Mouse (Mus musculus) T-cell, adult 2 months (primary cell): ENCODE measurements around the gene Olfr195.
"Not testable (repeated sequence)": the region's sequence is repeated elsewhere in the genome, so short reads cannot be mapped to it uniquely, and the experiment has no call there.

Experiments used
- DNase-seq: peaks from one replicate; pipeline ENCODE4 v3.0.0; 2022; ENCODE audit warnings: low spot score

Gene Olfr195

GRCm38 (mm10) chr16:59146746-59147145 is at the start of gene Olfr195:
Gene Olfr195, plus strand, starts transcription at chr16:59147046.
- no peak for DNase-seq

DNA sequence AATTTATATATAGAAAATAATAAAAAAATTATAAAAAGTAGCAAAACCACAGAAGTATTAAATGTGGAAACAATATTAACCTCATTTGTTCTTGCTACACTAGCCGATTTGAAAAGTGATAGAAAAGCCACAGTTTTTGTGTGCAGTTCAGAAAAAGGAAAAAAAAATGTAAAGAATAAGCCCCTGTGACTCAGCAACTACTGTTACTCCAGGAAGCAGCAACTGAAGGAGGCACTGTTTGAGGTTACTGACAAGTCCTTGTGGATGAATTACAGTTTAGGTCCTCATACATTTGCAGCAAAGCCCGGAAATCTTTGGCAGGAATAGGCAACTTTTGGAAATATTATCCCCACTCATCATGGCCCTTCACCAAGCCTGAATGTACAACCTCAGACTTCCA is 41.5 kb upstream of the Olfr195 start:
- no peak for DNase-seq

DNA sequence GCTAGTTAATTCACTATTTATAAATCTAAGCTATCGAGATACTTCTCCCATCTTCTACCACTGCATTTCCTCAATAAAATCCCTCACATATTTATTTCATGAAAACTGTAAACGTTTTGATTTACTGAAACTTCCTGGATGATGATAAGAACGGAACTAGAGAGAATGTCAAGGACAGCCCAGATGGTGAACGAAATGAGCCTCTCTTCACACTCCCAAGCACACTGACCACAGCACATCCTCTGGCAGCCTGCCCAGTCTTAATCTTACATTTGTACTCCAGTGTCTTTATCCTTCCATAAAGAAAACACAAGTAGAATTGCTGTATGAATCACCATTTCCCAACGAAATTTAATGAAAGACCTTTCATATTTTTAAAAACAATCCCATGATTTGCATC is 38.3 kb upstream of the Olfr195 start:
- not testable (repeated sequence) for DNase-seq

GRCm38 (mm10) chr16:59111781-59112180 is 35.1 kb upstream of the Olfr195 start, which contains the start of gene Olfr193:
Gene Olfr193, minus strand, starts transcription at chr16:59111881.
- no peak for DNase-seq

GRCm38 (mm10) chr16:59120969-59121368 is 25.9 kb upstream of the Olfr195 start, which contains the start of gene Olfr194:
Gene Olfr194, minus strand, starts transcription at chr16:59121069.
- DNase-seq = no peak

DNA sequence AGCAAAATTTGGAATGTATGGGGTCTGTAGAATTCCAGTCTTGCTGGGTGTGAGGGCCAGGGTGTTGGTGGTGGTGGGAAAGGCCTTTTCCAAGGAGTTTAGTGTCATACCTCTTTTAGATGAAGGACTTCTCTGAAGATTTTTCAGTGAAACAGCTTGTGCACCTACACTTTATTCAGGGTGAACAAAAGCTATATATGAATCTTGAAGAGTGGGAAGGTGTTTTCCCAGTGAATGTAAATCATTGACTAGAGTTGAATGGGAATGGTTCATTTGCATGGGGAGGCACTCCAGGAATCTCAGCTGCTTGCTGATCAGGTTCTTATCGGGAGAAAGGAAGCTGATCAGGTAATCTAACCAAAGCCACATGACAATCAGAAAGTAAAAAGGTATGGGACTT is 16.1 kb upstream of the Olfr195 start:
- DNase-seq = no peak

DNA sequence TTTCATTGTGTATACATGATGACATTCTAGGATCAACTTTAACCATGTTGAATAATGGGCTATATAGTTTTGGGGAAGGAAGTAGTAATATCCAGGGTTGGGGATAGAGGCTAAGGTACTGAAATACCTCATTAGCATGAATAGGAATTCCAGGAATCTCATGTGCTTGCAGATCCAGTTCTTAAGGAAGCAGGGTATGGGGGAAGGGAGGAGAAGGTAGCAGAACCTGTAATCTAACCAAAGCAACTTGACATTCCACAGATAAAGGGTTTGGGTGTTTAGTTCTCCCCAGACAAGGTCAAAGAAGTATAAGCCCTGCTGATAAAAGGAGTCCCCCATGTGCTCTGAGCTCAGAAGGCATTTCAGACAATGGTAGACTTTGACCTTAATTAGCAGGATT is 5.7 kb upstream of the Olfr195 start:
- no peak for DNase-seq

DNA sequence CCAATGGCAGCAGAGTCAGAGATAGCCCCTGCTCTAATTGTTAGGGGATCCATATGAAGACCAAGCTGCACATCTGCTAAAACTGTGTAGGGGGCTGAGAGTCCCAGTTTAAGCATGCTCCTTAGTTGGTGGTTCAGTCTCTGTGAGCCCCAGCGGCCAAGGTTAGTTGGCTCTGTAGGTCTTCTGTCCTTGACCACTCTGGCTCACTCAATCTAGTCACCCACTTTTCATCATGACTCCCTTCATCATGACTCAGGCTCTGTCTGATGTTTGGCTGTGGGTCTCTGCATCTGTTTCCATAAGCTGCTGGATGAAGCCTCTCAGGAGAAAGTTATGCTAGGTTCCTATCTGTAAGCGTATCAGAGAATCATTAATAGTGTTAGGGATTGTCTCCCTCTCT is 5.2 kb downstream of the Olfr195 start:
- no peak for DNase-seq

DNA sequence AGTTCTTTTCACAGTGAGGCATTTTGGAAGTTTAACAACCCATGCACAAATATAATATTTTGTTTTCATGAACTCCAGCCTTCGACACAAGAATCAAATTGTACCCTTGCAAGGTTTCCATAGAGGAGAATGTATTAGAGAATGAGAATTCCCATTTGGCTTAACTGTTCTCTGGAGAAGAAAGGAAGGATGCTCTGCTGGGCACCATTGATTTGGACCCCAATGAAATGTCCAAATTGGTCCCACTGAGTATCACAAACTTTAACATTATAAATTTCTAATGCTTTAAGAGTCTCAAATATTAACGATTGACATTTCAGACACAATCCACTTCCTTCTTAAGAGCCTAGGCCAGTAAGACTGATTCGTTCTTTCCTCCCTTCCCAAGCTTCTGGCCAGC is 23.5 kb downstream of the Olfr195 start, which contains the start of gene Olfr196:
Gene Olfr196 (minus strand): TSS at position 101 of the 400 bp plus-strand sequence.
- no peak for DNase-seq
